Mouse (Mus musculus): Measurements from ENCODE around the gene Sigmar1. TPM values are rescaled to one million over a fixed set of nuclear protein-coding genes. Genes with fewer than 3 reads are reported as not detected.
A peak's percentile ranks its signal among the peaks of the same experiment; 100 is the strongest.
"Not testable (repeated sequence)": the region's sequence is repeated elsewhere in the genome, so short reads cannot be mapped to it uniquely, and the experiment has no call there.

The Sigmar1 gene
- polyA plus RNA-seq, 1 experiment from 2014 or later: 77.4 TPM

DNA sequence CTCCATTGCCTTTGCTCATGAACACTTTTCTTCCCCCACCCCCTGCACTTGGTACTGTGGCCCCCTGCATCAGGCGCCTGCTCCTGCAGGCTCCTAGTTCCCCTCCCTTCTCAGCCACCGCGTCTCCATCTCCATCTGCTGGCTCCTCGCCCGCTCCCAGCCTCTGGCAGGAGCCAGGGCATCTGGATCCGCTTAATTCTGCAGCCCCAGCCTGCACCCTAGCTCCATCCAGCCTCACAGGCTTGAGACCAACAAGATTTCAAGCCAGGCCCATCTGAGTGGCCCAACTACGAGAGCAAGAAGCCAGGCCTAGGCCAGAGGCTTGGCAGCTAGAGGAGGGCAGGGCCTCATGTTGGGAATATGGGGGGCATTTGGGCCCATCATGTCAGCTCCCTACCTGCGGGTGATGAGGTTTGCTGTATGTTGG, 6.7 kb upstream of the Sigmar1 start:
- peak overlapping the region; percentile 54 for H3K4me3 ChIP-seq
- WGBS: 42% methylated on average over 8 of the region's 8 CpGs
- H3K4me1 ChIP-seq (replicated peaks): peaks cover 36% of the 10 kb centered on the region
- peak; percentile 41 for DNase-seq (ENCODE audit: low spot score)
- not testable (repeated sequence) for H3K9me3 ChIP-seq; H3K36me3 ChIP-seq; H3K27me3 ChIP-seq (ENCODE audit: insufficient read depth, poor library complexity, severe bottlenecking)
- H3K27ac ChIP-seq: peak overlapping the region; percentile 89

DNA sequence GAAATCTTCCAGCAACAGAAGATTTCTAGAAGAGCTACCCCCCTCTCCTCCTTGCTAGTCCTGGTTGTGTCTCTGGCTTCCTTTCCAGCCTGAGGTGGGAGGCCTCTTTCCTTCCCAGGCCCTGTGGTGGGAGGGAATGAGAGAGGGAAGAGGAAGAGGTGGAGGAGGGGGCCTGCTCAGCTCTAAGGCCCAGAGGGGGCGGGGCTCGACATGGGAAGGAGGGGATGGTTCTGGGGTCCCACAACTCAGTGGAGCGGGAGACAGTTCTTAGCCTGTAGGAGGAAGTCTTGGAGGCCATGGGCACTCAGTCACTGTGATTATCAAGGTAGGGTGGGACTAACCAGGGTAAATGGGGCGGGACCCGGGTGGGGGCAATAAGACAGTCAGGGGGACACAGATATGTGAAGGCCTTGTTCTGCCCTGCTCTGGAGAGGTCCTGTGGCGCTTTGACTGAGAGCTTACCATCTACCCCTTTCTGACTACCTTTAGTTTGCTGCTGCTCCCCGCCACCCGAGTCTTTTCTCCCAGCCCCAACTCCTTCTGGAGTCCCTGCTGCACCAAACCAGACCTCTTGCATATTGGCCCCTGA, 6.2 kb upstream of the Sigmar1 start:
- Histone ChIP-seq H3K27me3 (ENCODE audit: insufficient read depth, poor library complexity, severe bottlenecking) (no peaks in the 10 kb centered on the region), H3K36me3 (peaks cover 6% of the 10 kb centered on the region; the same call in 1 of the 2 replicates), H3K27ac (peak overlapping the region; percentile 89), H3K4me1 (replicated peaks) (peaks cover 38% of the 10 kb centered on the region), H3K9me3 (no peaks in the 10 kb centered on the region), H3K4me3 (peak overlapping the region; percentile 54)
- 36% methylated on average over 8 of the region's 8 CpGs for WGBS
- DNase-seq (ENCODE audit: low spot score): peak; percentile 50

DNA sequence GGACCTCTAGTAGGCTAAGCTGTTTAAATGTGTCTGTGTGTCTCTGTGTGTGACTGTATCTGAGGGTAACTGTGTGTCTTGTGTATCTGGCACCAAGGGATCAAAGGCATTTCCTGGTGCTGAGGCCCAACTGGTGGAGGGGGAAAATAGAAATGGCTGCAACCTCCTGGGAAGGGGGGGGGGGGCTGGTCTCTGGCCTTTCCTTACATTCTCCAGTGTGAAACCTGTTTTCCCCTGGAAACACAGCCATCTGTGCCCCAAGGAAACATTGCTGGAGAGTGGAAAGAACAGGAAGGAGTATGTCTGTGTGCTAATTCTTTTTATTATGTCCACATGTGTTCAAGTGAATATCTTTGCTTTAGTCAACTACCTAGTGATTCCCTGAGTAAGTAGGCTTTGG, 5.7 kb upstream of the Sigmar1 start:
- Histone ChIP-seq H3K27ac (peak overlapping the region; percentile 89), H3K27me3 (ENCODE audit: insufficient read depth, poor library complexity, severe bottlenecking) (no peaks in the 10 kb centered on the region), H3K9me3 (no peaks in the 10 kb centered on the region), H3K4me3 (peak overlapping the region; percentile 54), H3K4me1 (replicated peaks) (peaks cover 40% of the 10 kb centered on the region), H3K36me3 (peaks cover 6% of the 10 kb centered on the region; the same call in 1 of the 2 replicates)
- DNase-seq (ENCODE audit: low spot score): no peak

DNA sequence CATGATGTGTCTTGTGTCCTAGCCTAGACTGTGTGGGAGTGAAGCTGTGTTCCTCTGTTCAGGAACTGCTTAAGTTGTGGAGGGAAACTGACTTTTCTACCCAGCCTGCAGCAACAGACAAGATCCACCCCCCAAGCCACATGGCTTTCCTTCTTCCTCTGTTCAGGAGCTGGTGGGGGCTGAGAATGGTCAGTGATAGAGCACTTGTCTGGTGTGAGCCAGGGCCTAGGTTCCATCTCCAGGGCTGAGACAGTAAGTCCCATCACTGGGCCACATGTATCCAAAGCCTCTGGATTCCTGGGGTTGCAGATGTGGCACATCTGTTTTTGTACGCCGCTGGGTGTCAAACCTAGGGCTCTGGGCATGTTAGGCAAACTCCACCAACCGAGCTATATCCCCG, 5.0 kb upstream of the Sigmar1 start:
- peaks cover 48% of the 10 kb centered on the region for H3K4me1 ChIP-seq (replicated peaks)
- no peak for DNase-seq (ENCODE audit: low spot score)
- H3K27me3 ChIP-seq (ENCODE audit: insufficient read depth, poor library complexity, severe bottlenecking): no peaks in the 10 kb centered on the region
- H3K36me3 ChIP-seq: peaks cover 6% of the 10 kb centered on the region; the same call in 1 of the 2 replicates
- peak overlapping the region; percentile 54 for H3K4me3 ChIP-seq
- 74% methylated on average over 4 of the region's 4 CpGs for WGBS
- peak overlapping the region; percentile 89 for H3K27ac ChIP-seq
- H3K9me3 ChIP-seq: no peaks in the 10 kb centered on the region

DNA sequence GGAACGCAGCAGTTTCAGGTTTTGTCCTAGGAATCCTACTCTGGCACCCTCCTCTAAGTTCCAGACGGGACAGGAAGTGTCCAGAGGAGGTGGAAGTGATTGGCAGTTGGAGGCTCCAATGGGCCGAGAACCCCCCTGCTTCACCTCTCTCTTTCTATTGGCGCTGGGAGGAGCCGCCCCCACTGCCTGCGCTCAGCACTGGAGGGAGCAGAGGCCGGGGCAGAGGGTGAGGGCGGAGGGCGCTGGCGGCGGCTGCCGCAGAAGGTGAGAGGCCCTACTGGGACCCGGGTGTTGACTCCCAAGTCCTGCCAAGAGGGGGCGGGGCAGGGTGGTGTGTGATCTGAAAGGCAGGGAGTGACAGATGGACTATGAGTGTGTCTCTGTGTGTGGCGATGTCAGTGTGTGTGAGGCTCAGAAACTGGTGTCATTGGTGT, 4.3 kb upstream of the Sigmar1 start:
- H3K9me3 ChIP-seq: no peaks in the 10 kb centered on the region
- H3K27ac ChIP-seq: peak overlapping the region; percentile 89
- peak overlapping the region; percentile 54 for H3K4me3 ChIP-seq
- under 1% methylated on average over 15 of the region's 15 CpGs for WGBS
- H3K36me3 ChIP-seq: peaks cover 6% of the 10 kb centered on the region; the same call in 1 of the 2 replicates
- peak; percentile 89 for DNase-seq (ENCODE audit: low spot score)
- H3K27me3 ChIP-seq (ENCODE audit: insufficient read depth, poor library complexity, severe bottlenecking): no peaks in the 10 kb centered on the region
- H3K4me1 ChIP-seq (replicated peaks): peaks cover 54% of the 10 kb centered on the region

DNA sequence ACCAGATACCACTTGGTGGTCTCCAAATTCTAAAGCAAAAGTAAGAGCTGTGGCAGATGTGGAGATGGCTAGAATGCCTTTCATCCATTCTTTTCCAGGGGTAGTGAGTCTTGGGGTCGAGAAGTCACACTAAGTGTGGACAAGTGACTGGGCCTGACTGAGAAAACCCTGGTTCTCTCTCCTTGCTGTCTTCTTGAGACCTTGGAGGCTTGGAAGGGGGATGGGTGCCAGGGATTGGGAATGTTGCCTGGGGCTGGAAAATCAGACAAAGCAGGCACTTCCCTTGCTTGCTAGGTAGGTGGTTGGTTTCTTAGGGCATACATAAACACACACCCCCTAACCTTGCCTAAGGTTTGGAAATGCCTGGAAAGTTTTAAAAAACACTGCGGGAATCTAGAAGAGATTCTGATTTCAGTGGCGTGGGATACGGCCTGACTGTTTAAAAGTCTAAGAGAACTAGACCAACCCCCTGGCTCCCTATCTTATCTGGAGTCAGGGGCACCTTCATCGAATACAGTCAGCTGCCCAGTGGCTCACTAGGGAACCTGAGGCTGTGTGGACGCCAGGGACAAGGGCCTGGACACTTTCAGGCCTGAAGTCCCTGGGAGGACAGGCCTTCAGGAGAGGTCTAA, 3.8 kb upstream of the Sigmar1 start:
- Histone ChIP-seq H3K4me3 (peak overlapping the region; percentile 54), H3K9me3 (no peaks in the 10 kb centered on the region), H3K27me3 (ENCODE audit: insufficient read depth, poor library complexity, severe bottlenecking) (no peaks in the 10 kb centered on the region), H3K4me1 (replicated peaks) (peaks cover 60% of the 10 kb centered on the region), H3K36me3 (peaks cover 6% of the 10 kb centered on the region; the same call in 1 of the 2 replicates), H3K27ac (peak overlapping the region; percentile 89)
- 40% methylated on average over 6 of the region's 6 CpGs for WGBS
- no peak for DNase-seq (ENCODE audit: low spot score)

DNA sequence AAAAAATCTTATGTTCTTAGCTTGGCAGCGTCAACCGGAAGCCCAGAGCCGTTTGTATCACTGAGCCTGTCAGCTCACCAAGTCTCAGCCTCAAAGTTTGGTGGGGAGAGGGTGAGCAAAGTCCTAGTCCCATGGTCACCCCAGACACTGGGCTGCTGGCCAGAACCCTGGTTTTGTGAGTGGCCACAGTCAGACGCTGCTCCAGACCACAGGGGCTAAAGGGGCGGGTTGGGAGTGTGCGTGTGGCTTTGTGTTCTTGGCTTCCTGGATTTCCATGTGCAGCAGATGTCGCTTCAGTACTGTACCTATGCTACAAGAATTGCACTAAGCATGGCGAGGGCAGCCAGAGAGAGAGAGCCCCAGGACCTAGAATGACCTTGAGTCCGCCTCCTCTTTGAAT, 3.2 kb upstream of the Sigmar1 start:
- Histone ChIP-seq H3K36me3 (peaks cover 6% of the 10 kb centered on the region; the same call in 1 of the 2 replicates), H3K27ac (peak overlapping the region; percentile 6), H3K9me3 (no peaks in the 10 kb centered on the region), H3K4me3 (no peak overlapping the region), H3K27me3 (ENCODE audit: insufficient read depth, poor library complexity, severe bottlenecking) (no peaks in the 10 kb centered on the region), H3K4me1 (replicated peaks) (peaks cover 61% of the 10 kb centered on the region)
- 90% methylated on average over 9 of the region's 9 CpGs for WGBS
- no peak for DNase-seq (ENCODE audit: low spot score)

DNA sequence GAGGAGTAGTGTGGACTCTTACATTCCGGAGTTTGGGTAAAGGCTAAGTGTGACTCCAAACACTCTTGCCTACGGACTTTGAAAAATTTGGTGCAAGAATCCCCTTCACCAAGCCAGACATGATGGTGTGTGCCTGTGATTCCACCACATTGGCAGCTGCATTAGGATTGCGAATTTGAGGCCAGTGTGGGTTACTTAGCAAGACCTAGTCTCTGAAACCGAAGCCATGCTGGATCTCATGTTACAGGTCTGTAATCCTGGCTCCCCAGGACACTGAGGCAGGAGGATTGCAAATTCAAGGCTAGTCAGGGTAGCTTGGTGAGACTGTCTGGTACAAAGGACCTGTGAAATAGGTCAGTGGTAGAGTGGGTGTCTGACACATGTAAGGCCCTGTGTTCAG, 2.7 kb upstream of the Sigmar1 start:
- Histone ChIP-seq H3K4me1 (replicated peaks) (peaks cover 61% of the 10 kb centered on the region), H3K27ac (no peak overlapping the region), H3K36me3 (peaks cover 6% of the 10 kb centered on the region; the same call in 1 of the 2 replicates), H3K4me3 (no peak overlapping the region), H3K27me3 (ENCODE audit: insufficient read depth, poor library complexity, severe bottlenecking) (no peaks in the 10 kb centered on the region), H3K9me3 (no peaks in the 10 kb centered on the region)
- no peak for DNase-seq (ENCODE audit: low spot score)
- WGBS: 90% methylated on average over 4 of the region's 4 CpGs

DNA sequence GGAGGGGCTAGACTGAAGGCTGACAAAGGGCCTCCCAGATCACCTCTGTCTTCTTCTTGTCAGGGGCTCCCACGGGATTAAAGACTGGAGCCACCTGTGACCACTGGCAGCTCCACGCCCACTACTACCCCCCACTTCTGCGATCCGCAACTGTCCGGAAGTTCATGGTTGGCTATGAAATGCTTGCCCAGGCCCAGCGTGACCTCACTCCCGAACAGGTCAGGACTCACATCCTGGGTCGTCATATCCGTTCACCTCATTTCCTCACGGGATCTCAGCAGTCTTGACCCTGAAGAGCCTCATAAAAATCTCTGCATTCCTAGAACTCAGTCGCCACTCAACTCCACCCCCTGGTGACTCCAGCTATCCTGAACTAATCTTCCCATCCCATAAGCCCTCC, 2.1 kb upstream of the Sigmar1 start:
- Histone ChIP-seq H3K27ac (no peak overlapping the region), H3K4me1 (replicated peaks) (peaks cover 61% of the 10 kb centered on the region), H3K9me3 (no peaks in the 10 kb centered on the region), H3K4me3 (no peak overlapping the region), H3K36me3 (peaks cover 6% of the 10 kb centered on the region; the same call in 1 of the 2 replicates), H3K27me3 (ENCODE audit: insufficient read depth, poor library complexity, severe bottlenecking) (0 out of 2 replicates have a peak, but pooled peaks cover under 1% of the 10 kb centered on the region)
- WGBS: 83% methylated on average over 11 of the region's 11 CpGs
- DNase-seq (ENCODE audit: low spot score): no peak

DNA sequence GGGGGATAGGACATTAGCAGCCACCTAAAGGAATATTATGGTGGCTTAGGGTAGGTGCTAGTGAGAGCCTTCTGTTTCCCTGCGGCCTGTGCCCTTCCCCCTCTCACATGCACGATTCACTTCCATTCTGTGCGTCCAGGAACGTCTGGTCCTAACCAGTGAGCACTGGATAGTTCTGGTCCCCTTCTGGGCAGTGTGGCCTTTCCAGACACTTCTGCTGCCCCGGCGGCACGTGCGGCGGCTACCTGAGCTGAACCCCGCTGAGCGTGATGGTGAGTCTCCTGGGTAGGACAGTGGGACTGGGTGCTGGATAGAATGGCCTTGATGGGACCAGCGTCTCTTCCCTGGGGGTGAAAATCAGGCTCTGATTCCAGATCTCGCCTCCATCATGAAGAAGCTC, 1.4 kb upstream of the Sigmar1 start:
- peaks cover 6% of the 10 kb centered on the region; the same call in 1 of the 2 replicates for H3K36me3 ChIP-seq
- WGBS: 92% methylated on average over 13 of the region's 13 CpGs
- H3K27ac ChIP-seq: no peak overlapping the region
- H3K4me3 ChIP-seq: no peak overlapping the region
- no peaks in the 10 kb centered on the region for H3K9me3 ChIP-seq
- 0 out of 2 replicates have a peak, but pooled peaks cover 4% of the 10 kb centered on the region for H3K27me3 ChIP-seq (ENCODE audit: insufficient read depth, poor library complexity, severe bottlenecking)
- DNase-seq (ENCODE audit: low spot score): no peak
- H3K4me1 ChIP-seq (replicated peaks): peaks cover 55% of the 10 kb centered on the region

DNA sequence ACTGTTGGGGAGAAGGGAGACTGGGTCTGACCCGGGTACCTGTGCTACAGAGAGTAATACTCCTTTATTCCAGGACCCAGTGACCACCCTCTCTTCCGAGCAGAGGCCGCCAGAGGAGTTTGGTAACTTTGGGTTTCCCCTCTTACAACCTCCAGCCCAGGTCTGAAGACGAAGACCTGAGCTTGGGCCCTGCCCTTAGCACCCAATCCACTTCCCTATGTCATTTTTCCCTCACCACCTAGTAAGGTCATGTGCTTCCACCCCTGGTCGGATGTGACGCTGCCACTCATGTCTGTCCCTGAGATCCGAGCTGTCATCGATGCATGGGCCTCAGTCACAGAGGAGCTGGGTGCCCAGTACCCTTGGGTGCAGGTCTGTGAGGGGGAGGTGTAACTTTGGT, 483 bp upstream of the Sigmar1 start:
- no peak for DNase-seq (ENCODE audit: low spot score)

DNA sequence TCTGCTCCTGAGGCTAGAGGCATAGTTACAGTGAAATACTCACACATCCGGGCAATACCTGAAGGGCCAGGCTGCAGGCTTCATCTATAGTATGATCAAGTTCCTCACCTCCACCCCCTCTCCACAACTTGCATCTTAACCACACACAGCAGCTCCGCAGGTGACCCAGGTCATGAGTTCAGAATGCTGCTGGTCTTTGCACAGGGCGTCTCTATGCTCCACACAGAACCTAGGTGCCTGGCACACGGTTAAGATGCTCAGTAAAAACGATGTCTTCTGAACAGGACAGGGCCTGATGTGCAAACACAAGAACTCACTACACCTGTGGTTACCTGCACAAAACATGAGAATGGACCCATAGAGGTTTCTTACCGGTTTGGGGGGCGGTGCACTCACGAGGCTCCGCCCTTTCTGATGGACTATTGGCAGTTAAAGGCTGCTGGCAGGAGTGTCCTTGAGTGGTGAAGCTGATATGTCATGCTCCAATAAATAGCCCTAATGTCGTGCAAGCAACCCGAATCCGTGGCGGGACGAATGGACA, 1.1 kb downstream of the Sigmar1 start, which contains the start of gene Galt:
Gene Galt, plus strand, starts transcription at position 432 of the 541 bp plus-strand sequence.
- DNase-seq (ENCODE audit: low spot score): no peak
- H3K36me3 ChIP-seq: peaks cover 6% of the 10 kb centered on the region; the same call in 1 of the 2 replicates
- WGBS: 13% methylated on average over 14 of the region's 14 CpGs
- H3K27ac ChIP-seq: peak within 1 kb of the TSS; percentile 87
- H3K4me1 ChIP-seq (replicated peaks): peaks cover 31% of the 10 kb centered on the region
- no peaks in the 10 kb centered on the region for H3K9me3 ChIP-seq
- H3K27me3 ChIP-seq (ENCODE audit: insufficient read depth, poor library complexity, severe bottlenecking): 0 out of 2 replicates have a peak, but pooled peaks cover 8% of the 10 kb centered on the region
- H3K4me3 ChIP-seq: peak within 1 kb of the TSS; percentile 79

More for the DNA sequence above, 483 bp upstream of the Sigmar1 start:
- H3K9me3 ChIP-seq: no peaks in the 10 kb centered on the region
- 0 out of 2 replicates have a peak, but pooled peaks cover 8% of the 10 kb centered on the region for H3K27me3 ChIP-seq (ENCODE audit: insufficient read depth, poor library complexity, severe bottlenecking)
- H3K4me3 ChIP-seq: peak overlapping the region; percentile 79
- peak overlapping the region; percentile 87 for H3K27ac ChIP-seq
- 81% methylated on average over 8 of the region's 8 CpGs for WGBS
- peaks cover 6% of the 10 kb centered on the region; the same call in 1 of the 2 replicates for H3K36me3 ChIP-seq
- H3K4me1 ChIP-seq (replicated peaks): peaks cover 46% of the 10 kb centered on the region

DNA sequence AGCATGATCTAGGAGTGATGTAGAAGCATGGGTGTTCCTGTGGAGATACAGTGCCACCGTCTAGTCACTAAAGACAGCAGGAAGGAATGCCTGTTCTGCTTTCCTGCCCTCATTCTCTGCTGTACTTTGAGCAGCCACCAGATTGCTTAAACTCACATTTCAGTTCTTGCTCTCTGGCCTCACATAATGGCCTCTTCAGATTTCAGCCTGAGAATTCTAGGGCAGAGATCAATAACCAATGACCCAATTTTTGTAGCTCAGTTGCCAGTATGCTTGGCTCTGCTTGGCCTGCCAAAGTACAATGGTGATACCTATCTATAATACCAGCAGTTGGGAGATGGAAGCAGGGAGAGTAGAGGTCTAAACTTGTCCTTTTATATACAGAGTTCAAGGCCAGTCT, 10.9 kb downstream of the Sigmar1 start:
- Histone ChIP-seq H3K4me1 (replicated peaks) (peaks cover 15% of the 10 kb centered on the region), H3K27ac (no peak overlapping the region), H3K4me3 (no peak overlapping the region), H3K27me3 (ENCODE audit: insufficient read depth, poor library complexity, severe bottlenecking) (no peaks in the 10 kb centered on the region; the same call in 1 of the 2 replicates), H3K9me3 (peaks cover 21% of the 10 kb centered on the region), H3K36me3 (no peaks in the 10 kb centered on the region)
- WGBS: 79% methylated on average over 1 of the region's 1 CpGs
- no peak for DNase-seq (ENCODE audit: low spot score)

Measured in hindbrain, embryonic 10.5 days (tissue).